Mouse (Mus musculus) lung, embryonic 15.5 days (tissue): ENCODE data around the gene Trem2. TPM values are rescaled to one million over a fixed set of nuclear protein-coding genes. Genes with fewer than 3 reads are reported as not detected.
"Not testable (repeated sequence)": the region's sequence is repeated elsewhere in the genome, so short reads cannot be mapped to it uniquely, and the experiment has no call there.

ENCODE experiments used
- ATAC-seq: fragments of 200-750 bp; cut with Nextera tagmentation; 2 replicates; pipeline ENCODE4 v1.8.0; 2017; ENCODE audit warnings: moderate number of reproducible peaks, borderline replicate concordance; ENCODE audit not compliant: low FRiP score, low TSS enrichment; ENCODE audit errors: extremely low read depth
- H3K27ac ChIP-seq: fragments of 300-500 bp; sonication (generic); 2 replicates; pipeline ENCODE4 v1.5.1; 2015; ENCODE audit warnings: moderate library complexity, mild to moderate bottlenecking, inconsistent platforms
- H3K27me3 ChIP-seq: fragments of 300-500 bp; sonication (generic); 2 replicates; pipeline ENCODE4 v1.6.1; 2015; ENCODE audit warnings: inconsistent platforms
- H3K36me3 ChIP-seq: fragments of 300-500 bp; sonication (generic); 2 replicates; pipeline ENCODE4 v1.6.1; 2015; ENCODE audit warnings: inconsistent platforms
- H3K4me1 ChIP-seq: fragments of 300-500 bp; sonication (generic); 2 replicates; pipeline ENCODE4 v1.6.1; 2015; ENCODE audit warnings: inconsistent platforms
- H3K4me2 ChIP-seq: fragments of 300-500 bp; sonication (generic); 2 replicates; pipeline ENCODE4 v1.6.1; 2015; ENCODE audit warnings: inconsistent platforms, mild to moderate bottlenecking, moderate library complexity
- H3K4me3 ChIP-seq: fragments of 300-500 bp; sonication (generic); 2 replicates; pipeline ENCODE4 v1.5.1; 2015; ENCODE audit warnings: mild to moderate bottlenecking, inconsistent platforms
- H3K9ac ChIP-seq: fragments of 300-500 bp; sonication (generic); 2 replicates; pipeline ENCODE4 v1.6.1; 2015; ENCODE audit warnings: inconsistent platforms
- H3K9me3 ChIP-seq: fragments of 300-500 bp; sonication (generic); 2 replicates; pipeline ENCODE4 v1.6.1; 2016; ENCODE audit warnings: inconsistent platforms
- WGBS: fragments of 180-500 bp; shearing (Covaris S2); methylation state at CpG from one replicate; pipeline ENCODE4 v1.1.7; 2015; 5-methylcytosine and 5-hydroxymethylcytosine counted together
- polyA plus RNA-seq: library from polyadenylated mRNA; unstranded; fragments of >200 nt; fragmentation: Nextera tagmentation; extraction: Ambion mirVana; gene quantifications from 2 replicates; pipeline ENCODE4 v1.2.1, GENCODE M21; 2015

Gene Trem2
- polyA plus RNA-seq, 1 experiment from 2014 or later, result 4.7 TPM

GRCm38 (mm10) chr17:48325638-48326037 lies 20.6 kb upstream of the Trem2 start:
- Histone ChIP-seq H3K4me1 (no peaks in the 10 kb centered on the region), H3K27me3 (no peaks in the 10 kb centered on the region), H3K9me3 (no peaks in the 10 kb centered on the region), H3K36me3 (no peaks in the 10 kb centered on the region), H3K27ac (no peak overlapping the region), H3K4me2 (no peak overlapping the region), H3K9ac (no peak overlapping the region), H3K4me3 (no peak overlapping the region)
- WGBS, result 69% methylated on average over 11 of the region's 11 CpGs
- no peak for ATAC-seq

GRCm38 (mm10) chr17:48326656-48327055 lies 19.5 kb upstream of the Trem2 start:
- Histone ChIP-seq H3K4me3 (no peak overlapping the region), H3K9ac (no peak overlapping the region), H3K27ac (no peak overlapping the region), H3K4me2 (no peak overlapping the region), H3K9me3 (no peaks in the 10 kb centered on the region), H3K36me3 (no peaks in the 10 kb centered on the region), H3K27me3 (no peaks in the 10 kb centered on the region), H3K4me1 (no peaks in the 10 kb centered on the region)
- 65% methylated on average over 4 of the region's 4 CpGs for WGBS
- no peak for ATAC-seq

- WGBS, result 82% methylated on average over 2 of the region's 2 CpGs
- Histone ChIP-seq H3K4me1 (no peaks in the 10 kb centered on the region), H3K27ac (no peak overlapping the region), H3K4me2 (no peak overlapping the region), H3K36me3 (no peaks in the 10 kb centered on the region), H3K9me3 (no peaks in the 10 kb centered on the region), H3K4me3 (no peak overlapping the region), H3K27me3 (no peaks in the 10 kb centered on the region), H3K9ac (no peak overlapping the region)
- ATAC-seq, result no peak
Observed at GRCm38 (mm10) chr17:48332524-48332923, 13.7 kb upstream of the Trem2 start.

DNA sequence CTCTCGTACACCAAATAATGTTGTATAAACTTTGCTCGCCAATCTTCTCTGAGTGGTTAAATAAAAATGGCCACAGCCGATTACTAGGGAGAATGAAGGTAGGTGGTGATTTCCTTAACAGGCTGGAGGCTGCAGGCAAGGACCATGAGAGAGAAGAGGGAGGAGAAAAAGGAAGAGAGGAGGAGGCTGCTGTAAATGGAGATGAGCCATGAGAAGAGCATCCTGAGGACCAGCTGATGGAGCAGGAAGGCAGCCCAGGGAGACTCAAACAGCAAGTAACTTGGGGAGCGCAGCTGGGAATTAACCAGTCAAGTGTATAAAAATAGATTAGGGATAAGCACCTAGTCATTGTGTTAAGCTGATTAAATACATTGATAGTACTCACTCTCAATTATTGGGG lies 12.0 kb upstream of the Trem2 start:
- no peaks in the 10 kb centered on the region for H3K9me3 ChIP-seq
- no peak overlapping the region for H3K9ac ChIP-seq
- no peak overlapping the region for H3K4me3 ChIP-seq
- no peak overlapping the region for H3K4me2 ChIP-seq
- WGBS, result 89% methylated on average over 4 of the region's 4 CpGs
- H3K27ac ChIP-seq, result no peak overlapping the region
- H3K4me1 ChIP-seq, result no peaks in the 10 kb centered on the region
- ATAC-seq, result no peak
- no peaks in the 10 kb centered on the region for H3K27me3 ChIP-seq
- H3K36me3 ChIP-seq, result no peaks in the 10 kb centered on the region

- ATAC-seq, result no peak
- WGBS, result 8% methylated on average over 6 of the region's 6 CpGs
- Histone ChIP-seq H3K27ac (no peak overlapping the region), H3K9ac (no peak overlapping the region), H3K27me3 (no peaks in the 10 kb centered on the region), H3K4me3 (no peak overlapping the region), H3K4me1 (no peaks in the 10 kb centered on the region), H3K36me3 (no peaks in the 10 kb centered on the region), H3K9me3 (no peaks in the 10 kb centered on the region), H3K4me2 (no peak overlapping the region)
Observed at GRCm38 (mm10) chr17:48336857-48337256, 9.3 kb upstream of the Trem2 start.

- no peaks in the 10 kb centered on the region for H3K27me3 ChIP-seq
- no peak overlapping the region for H3K4me2 ChIP-seq
- no peak overlapping the region for H3K9ac ChIP-seq
- 88% methylated on average over 1 of the region's 1 CpGs for WGBS
- H3K9me3 ChIP-seq, result no peaks in the 10 kb centered on the region
- no peaks in the 10 kb centered on the region for H3K4me1 ChIP-seq
- no peak for ATAC-seq
- no peak overlapping the region for H3K27ac ChIP-seq
- no peak overlapping the region for H3K4me3 ChIP-seq
- no peaks in the 10 kb centered on the region for H3K36me3 ChIP-seq
Observed at GRCm38 (mm10) chr17:48340267-48340666, 5.9 kb upstream of the Trem2 start.

DNA sequence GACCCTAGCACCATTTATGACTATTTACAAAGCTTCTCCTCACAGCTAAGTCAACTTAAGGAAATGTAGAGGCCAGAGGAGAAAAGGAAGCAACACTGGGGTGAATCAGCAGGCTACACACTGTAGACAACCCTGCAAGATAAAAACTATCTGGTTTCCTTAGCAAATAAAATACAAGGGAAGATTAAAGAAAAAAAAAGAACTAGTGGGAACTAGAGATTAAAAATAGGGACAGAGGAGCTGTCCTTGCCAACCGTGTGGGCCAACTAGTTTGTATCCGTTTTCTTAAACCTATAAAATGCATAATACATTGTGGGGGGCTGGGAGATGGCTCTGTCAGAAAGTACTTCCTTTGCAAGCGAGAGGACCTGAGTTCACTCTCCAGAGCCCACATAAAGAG lies 4.3 kb upstream of the Trem2 start:
- no peaks in the 10 kb centered on the region for H3K4me1 ChIP-seq
- H3K27me3 ChIP-seq, result no peaks in the 10 kb centered on the region
- WGBS, result 62% methylated on average over 3 of the region's 3 CpGs
- H3K9me3 ChIP-seq, result no peaks in the 10 kb centered on the region
- H3K36me3 ChIP-seq, result no peaks in the 10 kb centered on the region
- H3K9ac ChIP-seq, result no peak overlapping the region
- no peak overlapping the region for H3K4me3 ChIP-seq
- H3K4me2 ChIP-seq, result no peak overlapping the region
- no peak overlapping the region for H3K27ac ChIP-seq
- no peak for ATAC-seq

- H3K27me3 ChIP-seq, result no peaks in the 10 kb centered on the region
- no peak overlapping the region for H3K4me2 ChIP-seq
- WGBS, result 79% methylated on average over 2 of the region's 2 CpGs
- H3K9me3 ChIP-seq, result no peaks in the 10 kb centered on the region
- no peak for ATAC-seq
- no peak overlapping the region for H3K4me3 ChIP-seq
- H3K9ac ChIP-seq, result no peak overlapping the region
- H3K4me1 ChIP-seq, result no peaks in the 10 kb centered on the region
- no peaks in the 10 kb centered on the region for H3K36me3 ChIP-seq
- no peak overlapping the region for H3K27ac ChIP-seq
Observed at GRCm38 (mm10) chr17:48343065-48343464, 3.1 kb upstream of the Trem2 start.

- Histone ChIP-seq H3K4me2 (no peak overlapping the region), H3K27me3 (no peaks in the 10 kb centered on the region), H3K36me3 (no peaks in the 10 kb centered on the region), H3K27ac (no peak overlapping the region), H3K9ac (no peak overlapping the region), H3K9me3 (no peaks in the 10 kb centered on the region), H3K4me1 (no peaks in the 10 kb centered on the region), H3K4me3 (no peak overlapping the region)
- WGBS, result 73% methylated on average over 4 of the region's 4 CpGs
- no peak for ATAC-seq
Observed at GRCm38 (mm10) chr17:48345824-48346223, 377 bp upstream of the Trem2 start.

DNA sequence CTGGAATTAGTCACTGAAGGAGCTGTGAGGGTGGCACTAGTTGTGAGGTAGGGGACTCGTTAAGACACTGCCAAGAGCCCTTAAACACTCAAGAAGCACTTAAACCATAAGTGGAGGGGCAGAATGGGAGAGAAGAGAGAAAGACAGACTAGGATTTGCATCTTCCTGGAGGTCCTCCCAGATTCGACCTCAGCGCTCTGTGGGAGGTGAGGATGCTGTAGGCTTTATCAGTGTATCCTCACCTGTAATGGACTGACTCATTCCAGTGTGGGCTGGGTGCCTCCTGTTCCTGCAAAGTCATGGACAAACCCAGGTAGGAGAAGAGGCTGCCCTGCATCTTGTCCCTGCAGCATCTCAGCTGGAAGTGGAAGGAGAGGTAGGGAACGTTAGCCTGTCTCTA lies 633 bp downstream of the Trem2 start:
- H3K4me2 ChIP-seq, result no peak overlapping the region
- no peak overlapping the region for H3K9ac ChIP-seq
- 59% methylated on average over 4 of the region's 4 CpGs for whole genome bisulfite sequencing
- H3K27me3 ChIP-seq, result no peaks in the 10 kb centered on the region
- no peaks in the 10 kb centered on the region for H3K36me3 ChIP-seq
- ATAC-seq, result 0 out of 2 replicates have a peak, but pooled peaks have one; percentile 11
- no peaks in the 10 kb centered on the region for H3K4me1 ChIP-seq
- H3K4me3 ChIP-seq, result no peak overlapping the region
- H3K27ac ChIP-seq, result no peak overlapping the region
- no peaks in the 10 kb centered on the region for H3K9me3 ChIP-seq

DNA sequence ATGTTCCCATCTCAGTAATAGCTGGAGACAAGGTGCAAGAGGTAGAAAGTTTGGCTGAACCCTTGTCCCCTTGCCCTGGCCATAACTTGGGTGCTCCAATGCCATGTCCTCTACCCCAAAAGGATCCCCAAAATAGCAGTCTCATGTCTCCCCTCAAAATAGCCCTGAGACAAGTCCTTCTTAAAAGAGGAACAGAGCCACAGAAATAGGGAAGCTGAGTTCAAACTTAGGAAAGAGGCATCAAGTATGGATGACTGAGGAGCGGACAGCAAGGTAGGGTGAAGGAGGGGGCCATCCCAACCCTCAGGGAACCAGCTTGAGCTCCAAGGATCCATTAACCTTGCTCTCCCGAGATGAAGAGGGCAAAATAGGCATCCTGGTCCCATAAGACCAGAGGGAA lies 1.1 kb downstream of the Trem2 start:
- Histone ChIP-seq H3K4me1 (no peaks in the 10 kb centered on the region), H3K4me3 (no peak overlapping the region), H3K36me3 (no peaks in the 10 kb centered on the region), H3K9ac (no peak overlapping the region), H3K4me2 (no peak overlapping the region), H3K27me3 (no peaks in the 10 kb centered on the region), H3K9me3 (no peaks in the 10 kb centered on the region), H3K27ac (no peak overlapping the region)
- ATAC-seq, result no peak
- WGBS, result 72% methylated on average over 2 of the region's 2 CpGs

DNA sequence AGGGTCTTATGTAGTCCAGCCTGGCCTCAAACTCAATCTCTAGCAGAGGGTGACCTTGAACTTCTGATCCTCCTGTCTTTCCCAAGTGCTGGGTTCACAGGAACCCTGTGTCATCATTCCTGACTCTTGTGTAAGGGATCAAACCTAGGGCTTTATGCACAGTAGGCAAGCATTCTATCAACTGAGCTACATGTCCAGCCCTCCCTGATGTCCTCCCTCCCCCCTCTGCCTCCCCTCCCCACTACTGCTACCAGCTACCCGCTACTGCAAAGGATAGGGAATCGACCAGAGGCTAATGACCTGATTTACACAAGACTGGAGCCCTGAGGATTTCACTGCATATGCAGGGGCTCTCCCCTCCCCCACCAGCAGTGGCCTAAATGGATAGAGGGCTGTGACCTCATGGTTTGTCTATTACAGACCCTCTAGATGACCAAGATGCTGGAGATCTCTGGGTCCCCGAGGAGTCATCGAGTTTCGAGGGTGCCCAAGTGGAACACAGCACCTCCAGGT lies 4.5 kb downstream of the Trem2 start:
- Histone ChIP-seq H3K4me2 (no peak overlapping the region), H3K4me1 (no peaks in the 10 kb centered on the region), H3K9ac (no peak overlapping the region), H3K4me3 (no peak overlapping the region), H3K27me3 (no peaks in the 10 kb centered on the region), H3K9me3 (no peaks in the 10 kb centered on the region), H3K36me3 (no peaks in the 10 kb centered on the region), H3K27ac (no peak overlapping the region)
- WGBS, result 78% methylated on average over 5 of the region's 5 CpGs
- ATAC-seq, result no peak

GRCm38 (mm10) chr17:48352976-48353375 lies 6.8 kb downstream of the Trem2 start:
- H3K9me3 ChIP-seq, H3K4me1 ChIP-seq, ATAC-seq, H3K9ac ChIP-seq, H3K4me2 ChIP-seq, H3K36me3 ChIP-seq, H3K27me3 ChIP-seq, H3K27ac ChIP-seq, H3K4me3 ChIP-seq: not testable (repeated sequence)
- 75% methylated on average over 7 of the region's 7 CpGs for WGBS
